Mouse (Mus musculus): ENCODE data around the gene Gata1.
"Not testable (repeated sequence)": the region's sequence is repeated elsewhere in the genome, so short reads cannot be mapped to it uniquely, and the experiment has no call there.

The Gata1 gene

DNA sequence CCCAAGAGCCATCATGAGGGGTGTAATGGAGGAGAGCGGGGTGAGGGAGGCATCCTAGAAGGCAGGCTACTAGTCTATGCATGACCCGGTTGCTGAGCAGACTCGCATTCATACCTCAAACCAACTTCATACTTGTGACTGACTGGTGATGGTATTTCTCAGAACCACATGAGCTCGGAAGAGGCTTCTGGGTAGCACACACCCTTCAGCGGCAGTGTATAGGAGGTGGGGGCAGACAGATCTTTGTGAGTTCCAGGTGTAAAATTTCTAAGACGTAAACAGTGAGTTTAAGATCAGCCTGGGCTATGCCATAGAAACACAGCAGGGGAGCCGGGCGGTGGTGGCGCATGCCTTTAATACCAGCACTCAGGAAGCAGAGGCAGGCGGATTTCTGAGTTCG, at the start of gene Gata1:
Gene Gata1 (minus strand): TSS at position 180 of the 400 bp plus-strand sequence.
- no peak for DNase-seq

DNA sequence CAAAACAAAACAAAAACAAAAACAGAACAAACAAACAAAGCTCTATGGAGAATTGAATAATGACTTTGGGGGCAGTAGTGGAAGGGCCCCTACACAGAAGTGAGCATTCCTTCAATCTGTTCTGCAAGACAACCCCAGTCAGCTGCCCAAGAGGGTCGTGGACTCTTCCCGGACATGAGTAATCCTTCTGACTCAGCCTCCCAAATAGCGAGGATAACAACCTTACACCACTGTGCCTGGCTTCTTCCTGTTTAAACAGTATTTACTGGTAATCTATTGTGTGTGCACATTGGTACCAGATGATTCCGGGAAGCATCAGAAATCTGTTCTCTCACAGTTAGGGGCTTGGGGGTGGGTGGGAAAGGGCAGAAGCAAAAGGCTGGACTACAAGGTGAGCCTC, 48.9 kb upstream of the Gata1 start:
- DNase-seq: no peak

- no peak for DNase-seq
Measured at GRCm38 (mm10) chrX:8024795-8025194, 46.9 kb upstream of the Gata1 start.

- no peak for DNase-seq
Measured at GRCm38 (mm10) chrX:8020111-8020778, 42.4 kb upstream of the Gata1 start.

DNA sequence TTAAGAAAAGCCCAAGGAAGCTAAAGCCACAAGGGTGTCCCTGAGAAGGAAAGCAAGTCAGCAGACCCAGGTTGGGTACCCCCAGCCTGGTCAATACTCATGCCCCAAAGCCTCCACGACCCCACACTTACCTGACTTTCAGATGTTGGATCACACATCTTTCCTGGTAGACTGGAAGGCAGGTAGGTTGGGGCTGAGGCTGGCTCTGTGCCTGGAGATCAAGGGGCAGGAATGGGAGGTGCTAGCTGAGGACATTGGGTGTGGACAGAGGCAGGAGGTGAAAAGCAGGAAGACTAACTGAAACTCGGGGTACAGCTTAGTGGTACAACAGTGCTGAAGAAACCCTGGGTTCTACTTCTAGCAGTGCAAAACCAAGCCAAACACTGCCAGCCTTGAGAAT, 40.4 kb upstream of the Gata1 start, which contains the start of gene Glod5:
Gene Glod5 (minus strand): TSS at position 207 of the 400 bp plus-strand sequence.
- no peak for DNase-seq

- peak; percentile 29 to 46 for DNase-seq
Measured at GRCm38 (mm10) chrX:8017142-8017541, 39.3 kb upstream of the Gata1 start.

DNA sequence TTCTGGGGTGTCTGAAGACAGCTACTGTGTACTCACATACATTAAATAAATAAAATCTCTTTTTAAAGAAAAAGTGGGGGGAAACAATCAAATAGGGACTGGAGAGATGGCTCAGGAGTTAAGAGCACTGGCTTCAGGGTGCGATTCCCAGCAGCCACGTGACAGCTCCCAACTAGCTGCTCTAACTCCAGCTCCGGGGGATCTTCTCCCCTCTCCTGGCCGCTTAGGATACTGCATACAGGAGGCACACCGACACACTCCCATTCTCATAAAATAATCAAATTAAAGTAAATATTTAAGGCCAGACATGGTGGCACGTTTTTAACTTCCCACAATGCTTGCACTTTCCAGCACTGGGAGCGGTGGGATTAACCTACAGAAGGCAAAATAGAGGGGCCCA, 37.8 kb upstream of the Gata1 start:
- DNase-seq: not testable (repeated sequence)

DNA sequence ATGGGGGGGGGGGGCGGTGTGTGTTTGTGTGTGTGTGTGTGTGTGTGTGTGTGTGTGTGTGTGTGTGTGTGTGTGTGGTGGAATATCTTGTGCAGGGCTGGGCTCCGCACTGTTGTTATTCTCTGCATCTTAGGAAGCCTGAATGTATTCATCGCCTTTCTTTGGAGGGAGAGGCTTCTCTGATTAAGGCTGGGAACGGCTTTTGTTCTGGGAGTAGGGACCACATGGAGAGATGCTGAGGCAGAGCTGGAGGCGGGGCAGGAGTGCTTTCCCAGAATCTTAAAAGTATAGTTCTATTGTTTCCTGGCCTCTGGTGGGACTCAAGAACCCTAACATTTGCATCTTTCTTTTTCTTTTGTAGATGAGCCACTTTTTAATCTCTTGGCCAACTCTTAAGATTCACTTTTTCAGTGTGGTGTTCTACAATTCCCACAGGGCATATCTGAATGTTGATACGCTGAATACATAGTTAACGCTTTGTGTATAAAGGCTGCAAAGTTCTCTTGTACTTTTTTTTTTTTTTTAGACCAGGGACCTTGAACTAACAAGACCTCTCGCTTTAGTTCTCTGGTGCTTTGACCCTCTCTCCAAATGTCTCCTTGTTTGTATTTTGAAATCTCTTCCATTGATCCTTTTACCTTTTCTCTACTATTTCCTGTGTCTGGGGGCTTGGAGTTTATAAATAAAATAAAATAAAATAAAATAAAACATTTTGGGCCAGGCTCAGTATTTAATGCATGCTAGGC, 35.9 kb upstream of the Gata1 start:
- DNase-seq: no peak

DNA sequence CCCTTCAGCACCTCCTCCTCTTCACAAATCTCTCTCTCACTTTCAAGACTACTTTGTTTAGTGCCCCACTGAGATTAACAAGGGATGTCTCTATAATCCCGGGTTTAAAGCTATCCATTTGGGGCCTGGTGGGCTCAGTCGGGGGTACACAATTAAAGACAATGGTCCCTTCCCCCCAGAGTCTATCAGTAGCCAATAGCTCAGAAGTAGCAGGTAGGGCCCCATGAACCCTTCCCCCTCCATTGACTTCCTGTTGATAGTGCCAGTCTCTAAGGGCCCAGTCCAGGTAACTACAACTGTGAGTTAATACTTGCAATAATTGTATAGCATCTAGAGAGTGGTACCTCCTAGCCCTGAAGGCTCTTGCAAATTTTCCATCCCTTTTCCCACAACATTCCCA, 35.3 kb upstream of the Gata1 start:
- DNase-seq: no peak

GRCm38 (mm10) chrX:8009356-8009755, 31.5 kb upstream of the Gata1 start:
- not testable (repeated sequence) for DNase-seq

- no peak for DNase-seq
Measured at GRCm38 (mm10) chrX:8008543-8008942, 30.7 kb upstream of the Gata1 start.

GRCm38 (mm10) chrX:8002971-8003370, 25.1 kb upstream of the Gata1 start:
- DNase-seq: no peak

DNA sequence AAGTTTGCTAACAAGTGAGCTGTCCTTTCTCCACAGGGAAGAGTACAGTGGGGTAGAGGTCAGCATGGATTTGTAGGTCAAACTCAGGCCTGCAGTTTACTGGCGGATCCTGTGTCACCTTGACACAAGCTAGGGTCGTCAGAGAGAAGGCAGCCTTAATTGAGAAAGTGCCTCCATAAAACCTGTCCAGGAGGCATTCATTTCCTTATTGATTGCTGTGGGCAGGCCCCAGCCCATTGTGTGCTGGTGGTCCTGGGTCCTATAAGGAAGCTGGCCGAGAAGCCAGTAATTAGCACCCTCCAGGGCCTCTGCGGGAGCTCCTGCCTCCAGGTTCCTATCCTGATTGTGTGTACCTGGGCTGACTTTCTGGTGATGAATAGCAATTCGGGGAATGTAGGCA, 24.1 kb upstream of the Gata1 start:
- no peak for DNase-seq

- no peak for DNase-seq
Measured at GRCm38 (mm10) chrX:8000546-8001192, 22.8 kb upstream of the Gata1 start.

DNA sequence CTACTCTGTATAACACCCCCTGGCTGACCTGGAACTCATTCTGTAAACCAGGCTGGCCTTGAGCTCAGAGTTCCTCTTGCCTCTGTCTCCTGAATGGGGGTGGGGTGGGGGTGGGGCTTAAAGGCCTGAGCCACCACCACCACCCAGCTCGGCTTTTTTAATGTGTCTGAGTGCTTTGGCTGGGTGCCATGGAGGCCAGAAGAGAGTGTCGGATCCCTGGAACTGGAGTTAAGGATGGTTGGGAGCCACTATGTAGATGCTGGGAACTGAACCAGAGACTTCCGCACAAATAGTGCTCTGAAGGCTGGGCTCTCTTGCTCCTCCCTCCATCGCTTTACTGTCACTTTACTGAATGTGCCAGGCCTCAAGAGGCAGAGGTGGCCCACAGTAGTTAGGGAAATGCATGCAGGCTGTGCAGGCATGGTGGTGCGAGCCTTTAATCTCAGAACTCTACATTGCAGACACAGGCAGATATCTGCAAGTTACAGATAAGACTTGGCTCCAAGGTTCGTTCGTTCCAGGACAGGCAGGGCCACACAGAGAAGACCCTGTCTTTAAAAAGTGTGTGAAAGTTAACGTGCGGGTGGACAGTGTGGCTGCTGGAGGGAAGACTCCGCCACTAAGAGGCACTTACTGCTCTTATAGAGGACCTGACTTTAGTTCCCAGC, 15.3 kb upstream of the Gata1 start:
- no peak for DNase-seq

DNA sequence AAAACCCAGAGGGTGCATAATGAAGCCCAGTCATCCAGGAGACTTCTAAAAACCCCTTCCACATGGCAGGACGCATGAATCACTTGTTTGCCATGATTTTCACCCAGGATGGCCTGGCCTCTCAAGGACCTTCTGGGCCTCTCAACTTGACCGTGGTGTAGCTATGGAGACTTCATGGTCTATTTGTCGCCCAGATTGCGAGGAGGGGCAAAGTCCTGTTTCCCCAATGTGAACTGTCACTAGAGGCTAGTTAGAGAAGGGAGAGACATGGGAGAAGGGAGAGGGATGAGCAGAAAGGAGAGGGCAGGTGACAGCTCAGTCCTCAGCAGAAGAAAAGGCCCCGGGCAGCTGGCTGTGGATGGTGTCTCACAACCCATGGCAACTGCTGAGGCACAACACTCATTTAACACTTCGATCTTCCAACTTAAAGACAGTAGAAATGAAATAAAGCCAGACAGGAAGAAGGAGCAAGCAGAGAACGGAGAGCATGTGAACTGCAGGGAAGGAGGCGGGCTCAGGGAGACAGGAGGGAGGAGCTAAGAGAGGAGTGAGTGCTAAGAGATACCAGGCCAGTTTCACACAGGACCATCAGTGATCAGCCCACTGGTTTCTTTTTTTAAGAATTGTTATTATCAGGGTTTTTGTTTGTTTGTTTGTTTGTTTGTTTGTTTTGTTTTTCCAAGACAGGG, 14.7 kb upstream of the Gata1 start:
- DNase-seq: no peak

DNA sequence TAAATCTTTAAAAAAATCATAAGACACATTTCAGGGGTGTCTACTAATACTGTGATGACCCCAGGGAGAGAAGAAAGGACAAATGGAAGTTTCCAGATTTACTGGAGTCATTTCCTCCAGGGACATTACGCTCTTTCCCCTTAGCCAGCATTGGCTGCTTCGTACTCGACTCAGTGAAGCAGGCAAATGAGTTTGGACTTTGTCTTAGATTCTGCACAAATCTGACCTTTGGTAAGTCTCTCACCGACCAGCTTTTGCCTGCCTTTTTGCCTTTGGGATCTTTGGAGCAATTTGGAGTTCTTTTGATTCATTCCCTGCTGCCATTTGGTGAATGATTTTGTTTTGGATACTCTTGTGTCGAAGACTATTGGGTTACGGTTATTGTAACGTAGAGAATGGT, 3.5 kb upstream of the Gata1 start:
- no peak for DNase-seq

DNA sequence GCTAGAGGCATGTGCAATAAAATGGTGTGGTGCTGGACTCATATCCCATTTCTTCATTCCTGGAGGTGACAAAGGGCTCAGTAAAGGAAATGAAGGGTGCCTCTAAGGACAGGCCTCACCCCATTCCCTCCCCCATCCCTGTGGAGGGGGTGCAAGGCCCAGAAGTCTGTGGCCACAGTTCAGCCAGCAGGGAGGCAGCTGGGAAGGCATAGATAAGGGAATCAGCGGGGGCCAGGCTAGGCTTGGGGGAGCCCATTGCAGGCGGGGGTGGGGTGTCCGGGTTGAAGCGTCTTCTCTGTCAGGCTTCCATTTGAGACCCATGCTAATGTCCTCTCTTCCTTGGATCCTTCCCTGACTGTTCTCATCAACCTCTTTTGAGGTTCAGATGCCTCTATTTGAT, 6.6 kb downstream of the Gata1 start:
- DNase-seq: no peak

DNA sequence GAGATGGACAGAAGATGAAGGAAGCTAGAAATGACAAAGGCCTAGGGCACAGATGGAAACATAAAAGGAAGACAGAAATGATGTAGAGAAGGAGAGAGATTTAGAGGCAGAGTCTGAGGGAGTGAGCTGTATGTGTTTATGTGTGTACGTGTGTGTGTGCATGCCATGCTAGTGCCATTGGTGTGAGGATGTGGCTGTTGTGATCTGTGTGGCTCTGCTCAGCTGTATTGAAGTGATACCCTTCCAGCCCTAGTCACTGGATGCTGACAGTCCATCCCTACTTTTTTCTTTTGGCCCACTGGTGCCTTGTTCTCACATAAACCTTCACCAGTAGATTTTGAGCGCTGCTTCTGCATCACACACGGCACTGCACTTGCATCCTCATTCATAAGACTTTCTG, 9.0 kb downstream of the Gata1 start:
- DNase-seq: no peak

- no peak for DNase-seq
Measured at GRCm38 (mm10) chrX:7968226-7968625, 9.6 kb downstream of the Gata1 start.

DNA sequence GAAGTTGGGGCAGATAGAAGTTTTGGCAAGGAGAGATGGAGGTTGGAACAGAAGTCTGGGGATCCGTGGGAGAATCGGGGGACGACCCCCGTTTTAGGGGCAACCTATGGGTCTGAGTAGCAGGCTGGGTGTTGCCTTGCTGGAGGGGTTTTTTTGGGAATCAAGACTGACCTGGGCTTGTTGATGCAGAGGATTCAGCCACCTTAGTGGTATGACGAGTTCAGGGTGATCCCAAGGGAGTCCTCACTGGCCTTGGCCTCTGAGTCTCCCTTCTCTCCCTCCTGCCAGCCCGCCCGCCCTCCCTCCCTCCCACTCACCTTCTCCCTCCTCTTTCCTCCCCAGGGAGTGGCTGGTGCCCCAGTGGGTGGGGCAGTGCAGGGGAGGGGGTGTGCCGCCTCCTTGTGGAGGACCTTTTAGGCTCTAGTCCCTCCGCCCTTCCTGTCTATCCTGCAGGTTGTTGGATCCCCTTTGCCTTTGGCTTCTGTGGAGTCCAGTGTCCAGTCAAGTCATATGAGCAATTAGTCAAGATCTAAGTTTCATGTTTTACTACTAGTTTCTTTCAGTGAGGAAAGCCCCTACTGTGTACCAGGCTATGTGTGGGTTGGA, 10.2 kb downstream of the Gata1 start:
- no peak for DNase-seq

DNA sequence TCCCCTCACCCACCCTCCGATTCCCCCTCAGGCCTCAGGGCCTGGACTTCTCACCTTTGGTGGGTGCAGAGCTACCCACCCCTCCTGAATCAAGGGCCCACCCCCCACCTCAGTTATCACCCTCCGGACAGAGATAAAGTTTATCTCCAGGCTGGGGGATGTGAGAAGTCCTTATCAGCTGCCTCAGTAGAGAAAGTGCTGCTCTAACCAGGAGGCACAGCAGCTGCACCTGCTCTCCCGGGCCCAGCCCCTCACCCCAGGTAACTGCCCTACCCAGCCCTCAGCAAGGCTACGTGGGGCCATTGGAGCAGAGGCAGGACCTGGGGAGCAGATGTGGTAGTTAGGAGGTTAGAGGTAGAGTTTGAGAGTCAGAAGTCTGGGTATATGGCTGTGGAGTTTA, 11.7 kb downstream of the Gata1 start:
- no peak for DNase-seq

All from cerebellum, postnatal 36 days (tissue).